Mouse (Mus musculus) limb, embryonic 11.5 days (tissue): ENCODE results near the gene Paf1. TPM values are rescaled to one million over a fixed set of nuclear protein-coding genes. Genes with fewer than 3 reads are reported as not detected.
A peak's percentile ranks its signal among the peaks of the same experiment; 100 is the strongest.

ENCODE experiments used
- ATAC-seq: fragments of 200-750 bp; cut with Nextera tagmentation; 2 replicates; pipeline ENCODE4 v1.8.0; 2017; ENCODE audit warnings: low read depth; ENCODE audit not compliant: insufficient number of reproducible peaks, low FRiP score, low TSS enrichment
- DNase-seq: peaks from one replicate; pipeline ENCODE4 v3.0.0-alpha.2; 2015; ENCODE audit warnings: low spot score
- H3K27ac ChIP-seq: fragments of 300-500 bp; sonication (generic); replicated peaks from 2 replicates; pipeline ENCODE4 v1.5.1; 2014; ENCODE audit warnings: low read depth, mild to moderate bottlenecking, low read length
- H3K27me3 ChIP-seq: fragments of 300-500 bp; sonication (generic); 2 replicates; pipeline ENCODE4 v1.6.1; 2014; ENCODE audit warnings: mild to moderate bottlenecking, low read length, mixed read lengths; ENCODE audit not compliant: control insufficient read depth, insufficient read depth
- H3K36me3 ChIP-seq: fragments of 300-500 bp; sonication (generic); 2 replicates; pipeline ENCODE4 v1.6.1; 2014; ENCODE audit warnings: mild to moderate bottlenecking, low read length, moderate library complexity, mixed read lengths; ENCODE audit not compliant: control insufficient read depth, insufficient read depth
- H3K4me1 ChIP-seq: fragments of 300-500 bp; sonication (generic); 2 replicates; pipeline ENCODE4 v1.6.1; 2014; ENCODE audit warnings: low read length, mixed read lengths; ENCODE audit not compliant: control insufficient read depth, insufficient read depth
- H3K4me2 ChIP-seq: fragments of 300-500 bp; sonication (generic); 2 replicates; pipeline ENCODE4 v1.6.1; 2014; ENCODE audit warnings: low read depth, mild to moderate bottlenecking, moderate library complexity; ENCODE audit not compliant: severe bottlenecking
- H3K4me3 ChIP-seq: fragments of 300-500 bp; sonication (generic); 2 replicates; pipeline ENCODE4 v1.5.1; 2014; ENCODE audit warnings: low read depth, low read length
- H3K9ac ChIP-seq: fragments of 300-500 bp; sonication (generic); 2 replicates; pipeline ENCODE4 v1.6.1; 2014; ENCODE audit warnings: mild to moderate bottlenecking, low read length
- H3K9me3 ChIP-seq: fragments of 300-500 bp; sonication (generic); 2 replicates; pipeline ENCODE4 v1.6.1; 2016; ENCODE audit warnings: low read length; ENCODE audit not compliant: control insufficient read depth
- WGBS: fragments of 180-500 bp; shearing (Covaris S2); extraction: QIAGEN DNeasy Blood & Tissue Kit; methylation state at CpG from one replicate; pipeline ENCODE4 v1.1.7; 2014; 5-methylcytosine and 5-hydroxymethylcytosine counted together
- polyA plus RNA-seq: library from polyadenylated mRNA; unstranded; fragments of >200 nt; fragmentation: Nextera tagmentation; extraction: Ambion mirVana; gene quantifications from 2 replicates; pipeline ENCODE4 v1.2.1, GENCODE M21; 2014

Gene Paf1
- polyA plus RNA-seq, result 83.5 and 94.9 TPM in 2 replicates

GRCm38 (mm10) chr7:28392429-28393271 lies at the start of gene Paf1, which contains the start of gene Med29:
Paf1 (plus strand) TSS chr7:28392951.
Med29 (minus strand) TSS chr7:28392708.
- DNase-seq (peak; percentile 94), ATAC-seq (peak; percentile 97)
- H3K4me1 ChIP-seq, result peaks cover 6% of the 10 kb centered on the region; the same call in 1 of the 2 replicates
- peak within 1 kb of the TSS; percentile 88 for H3K4me2 ChIP-seq
- H3K9me3 ChIP-seq, result no peaks in the 10 kb centered on the region
- H3K9ac ChIP-seq, result peak within 1 kb of the TSS; percentile 74
- peak within 1 kb of the TSS; percentile 39; the same call in 1 of the 2 replicates for H3K27ac ChIP-seq
- peak within 1 kb of the TSS; percentile 90 for H3K4me3 ChIP-seq
- H3K36me3 ChIP-seq, result peaks cover 13% of the 10 kb centered on the region
- under 1% methylated on average over 58 of the region's 58 CpGs for WGBS
- H3K27me3 ChIP-seq, result no peaks in the 10 kb centered on the region

- H3K27me3 ChIP-seq, result no peaks in the 10 kb centered on the region
- WGBS, result 4% methylated on average over 4 of the region's 4 CpGs
- peak; percentile 93 for DNase-seq
- H3K9me3 ChIP-seq, result no peaks in the 10 kb centered on the region
- H3K36me3 ChIP-seq, result no peaks in the 10 kb centered on the region
- no peak overlapping the region for H3K27ac ChIP-seq
- H3K4me1 ChIP-seq, result peaks cover 2% of the 10 kb centered on the region; the same call in 1 of the 2 replicates
- H3K4me3 ChIP-seq, result no peak overlapping the region
- no peak overlapping the region for H3K4me2 ChIP-seq
- no peak for ATAC-seq
- no peak overlapping the region for H3K9ac ChIP-seq
Measured at GRCm38 (mm10) chr7:28344637-28345036, 48.1 kb upstream of the Paf1 start.

GRCm38 (mm10) chr7:28347746-28348145 lies 45.0 kb upstream of the Paf1 start:
- WGBS, result 88% methylated on average over 3 of the region's 3 CpGs
- DNase-seq, result no peak
- H3K36me3 ChIP-seq, result peaks cover 3% of the 10 kb centered on the region; the same call in 1 of the 2 replicates
- ATAC-seq, result no peak
- no peaks in the 10 kb centered on the region for H3K9me3 ChIP-seq
- peaks cover 11% of the 10 kb centered on the region for H3K4me1 ChIP-seq
- no peak overlapping the region for H3K4me2 ChIP-seq
- H3K4me3 ChIP-seq, result no peak overlapping the region
- no peaks in the 10 kb centered on the region for H3K27me3 ChIP-seq
- H3K9ac ChIP-seq, result no peak overlapping the region
- H3K27ac ChIP-seq, result no peak overlapping the region

GRCm38 (mm10) chr7:28348601-28349000 lies 44.1 kb upstream of the Paf1 start:
- Histone ChIP-seq H3K9ac (no peak overlapping the region), H3K36me3 (peaks cover 6% of the 10 kb centered on the region), H3K27me3 (no peaks in the 10 kb centered on the region), H3K9me3 (no peaks in the 10 kb centered on the region), H3K4me1 (peaks cover 11% of the 10 kb centered on the region), H3K27ac (no peak overlapping the region), H3K4me2 (no peak overlapping the region), H3K4me3 (no peak overlapping the region)
- WGBS, result 86% methylated on average over 7 of the region's 7 CpGs
- DNase-seq (no peak), ATAC-seq (no peak)

GRCm38 (mm10) chr7:28350155-28350883 lies 42.4 kb upstream of the Paf1 start, which contains the start of gene Rps16:
Rps16 (plus strand) TSS chr7:28350652.
- Histone ChIP-seq H3K36me3 (peaks cover 15% of the 10 kb centered on the region), H3K9me3 (no peaks in the 10 kb centered on the region), H3K4me3 (peak within 1 kb of the TSS; percentile 91), H3K4me1 (peaks cover 11% of the 10 kb centered on the region), H3K4me2 (peak within 1 kb of the TSS; percentile 86), H3K27ac (peak within 1 kb of the TSS; percentile 83), H3K27me3 (no peaks in the 10 kb centered on the region), H3K9ac (peak within 1 kb of the TSS; percentile 96)
- peak; percentile 99 for DNase-seq
- WGBS, result under 1% methylated on average over 47 of the region's 50 CpGs
- ATAC-seq, result peak; percentile 91

DNA sequence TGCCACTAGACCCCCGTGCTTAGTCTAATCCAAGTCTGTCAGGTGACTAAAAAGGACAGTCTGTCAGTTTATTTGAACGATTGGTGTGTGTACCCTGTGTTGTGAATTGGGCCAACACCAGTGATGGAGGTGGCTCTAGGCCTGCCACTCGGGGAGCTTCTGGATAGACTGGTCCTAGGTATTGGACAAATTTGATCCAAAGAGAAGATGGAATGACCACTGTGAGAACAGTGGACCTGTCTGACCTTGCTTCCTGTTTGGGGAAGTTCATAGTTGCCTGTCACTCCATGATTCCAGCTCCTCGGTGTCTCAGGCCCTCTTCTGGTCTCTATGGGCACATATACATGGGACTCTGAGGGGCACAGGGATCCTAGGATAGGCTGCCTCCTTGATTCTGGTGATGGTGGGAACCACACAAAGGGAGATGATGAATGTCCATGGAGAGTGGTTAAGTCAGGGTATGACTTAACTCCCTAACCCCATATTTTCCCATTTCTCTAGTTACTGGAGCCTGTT lies 41.0 kb upstream of the Paf1 start:
- 39% methylated on average over 4 of the region's 4 CpGs for WGBS
- ATAC-seq, result no peak
- H3K36me3 ChIP-seq, result peaks cover 15% of the 10 kb centered on the region
- no peaks in the 10 kb centered on the region for H3K9me3 ChIP-seq
- no peak for DNase-seq
- H3K4me2 ChIP-seq, result peak overlapping the region; percentile 86
- H3K27ac ChIP-seq, result no peak overlapping the region
- peaks cover 11% of the 10 kb centered on the region for H3K4me1 ChIP-seq
- no peaks in the 10 kb centered on the region for H3K27me3 ChIP-seq
- H3K4me3 ChIP-seq, result peak overlapping the region; percentile 91
- peak overlapping the region; percentile 96 for H3K9ac ChIP-seq

- Histone ChIP-seq H3K9me3 (no peaks in the 10 kb centered on the region), H3K27ac (no peak overlapping the region), H3K4me2 (no peak overlapping the region), H3K9ac (no peak overlapping the region), H3K4me3 (no peak overlapping the region), H3K36me3 (peaks cover 15% of the 10 kb centered on the region), H3K27me3 (no peaks in the 10 kb centered on the region), H3K4me1 (peaks cover 20% of the 10 kb centered on the region)
- DNase-seq, result no peak
- WGBS, result 95% methylated on average over 2 of the region's 2 CpGs
- no peak for ATAC-seq
Measured at GRCm38 (mm10) chr7:28353267-28353666, 39.5 kb upstream of the Paf1 start.

DNA sequence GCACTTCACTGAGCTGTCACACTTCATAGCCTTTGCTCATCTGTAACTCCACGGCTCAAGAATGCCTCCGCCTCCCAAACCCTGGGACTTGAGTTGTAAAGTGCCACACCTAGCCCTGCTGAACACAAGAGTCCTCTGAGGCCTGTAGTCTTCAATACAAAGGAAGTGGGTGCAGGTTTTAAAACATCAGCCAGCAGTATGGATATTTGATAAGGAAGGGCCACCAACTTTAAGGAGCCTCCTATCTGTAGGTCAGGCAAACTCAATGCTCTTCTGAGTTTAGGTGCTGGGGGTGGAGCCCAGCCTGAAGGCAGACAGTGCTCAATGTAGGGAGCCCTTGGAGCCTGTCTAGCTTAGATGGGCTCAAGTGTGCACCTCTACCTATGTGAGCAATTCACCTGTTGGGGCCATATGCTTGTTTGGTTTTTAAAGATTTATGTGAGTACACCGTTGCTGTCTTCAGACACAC lies 38.6 kb upstream of the Paf1 start:
- ATAC-seq, result no peak
- Histone ChIP-seq H3K36me3 (peaks cover 17% of the 10 kb centered on the region), H3K4me2 (no peak overlapping the region), H3K4me1 (peaks cover 20% of the 10 kb centered on the region), H3K27me3 (no peaks in the 10 kb centered on the region), H3K9me3 (no peaks in the 10 kb centered on the region), H3K27ac (no peak overlapping the region), H3K4me3 (no peak overlapping the region), H3K9ac (no peak overlapping the region)
- WGBS, result 86% methylated on average over 3 of the region's 3 CpGs
- no peak for DNase-seq
